Mouse (Mus musculus) monocyte, adult 5-6 weeks (primary cell): Measurements from ENCODE around the gene Fmo5. TPM values are rescaled to one million over a fixed set of nuclear protein-coding genes. Genes with fewer than 3 reads are reported as not detected.

Source experiments
- ATAC-seq: fragments of 153-309, 156-312 bp; replicated peaks from 2 replicates; pipeline ENCODE4 v1.8.0; 2017; ENCODE audit warnings: mild to moderate bottlenecking; ENCODE audit not compliant: low TSS enrichment, insufficient number of reproducible peaks, severe bottlenecking, poor library complexity, low FRiP score
- total RNA-seq: library from RNA; stranded (forward); fragments of 200-1000, 200-491, 200-594 nt; gene quantifications from 3 replicates; pipeline ENCODE4 v1.2.3, GENCODE M21; 2017

Fmo5 gene
- total RNA-seq, 1 experiment from 2014 or later = 10.1 TPM

DNA sequence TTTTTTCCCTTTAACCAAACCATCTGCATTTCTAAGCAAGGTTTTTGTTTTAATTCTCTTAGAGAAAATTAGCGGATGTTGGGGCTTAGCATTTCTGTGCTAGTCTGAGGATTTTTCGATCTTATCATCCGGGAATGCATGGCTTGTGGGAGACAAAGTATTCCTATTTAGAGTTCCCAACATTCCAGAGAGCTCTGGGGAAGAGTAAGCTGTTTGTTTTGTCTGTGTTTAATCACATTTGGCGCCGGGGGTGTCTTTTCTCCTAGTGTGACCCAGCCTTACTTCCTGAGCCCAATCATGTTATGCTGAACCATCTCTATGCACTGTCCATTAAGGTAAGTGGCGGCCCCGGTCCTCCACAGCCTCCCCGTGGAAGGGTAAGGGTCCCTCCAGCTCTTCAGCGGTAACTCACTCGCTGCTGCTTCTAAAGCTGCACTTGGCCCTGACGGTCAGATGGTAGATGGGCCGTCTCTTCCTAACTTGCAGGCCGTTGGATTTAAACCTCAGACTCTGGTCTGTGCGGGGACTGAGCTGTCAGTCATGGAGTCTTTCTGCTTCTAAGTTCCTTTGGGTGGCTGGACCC is 38.6 kb downstream of the Fmo5 start:
- no peak for ATAC-seq

DNA sequence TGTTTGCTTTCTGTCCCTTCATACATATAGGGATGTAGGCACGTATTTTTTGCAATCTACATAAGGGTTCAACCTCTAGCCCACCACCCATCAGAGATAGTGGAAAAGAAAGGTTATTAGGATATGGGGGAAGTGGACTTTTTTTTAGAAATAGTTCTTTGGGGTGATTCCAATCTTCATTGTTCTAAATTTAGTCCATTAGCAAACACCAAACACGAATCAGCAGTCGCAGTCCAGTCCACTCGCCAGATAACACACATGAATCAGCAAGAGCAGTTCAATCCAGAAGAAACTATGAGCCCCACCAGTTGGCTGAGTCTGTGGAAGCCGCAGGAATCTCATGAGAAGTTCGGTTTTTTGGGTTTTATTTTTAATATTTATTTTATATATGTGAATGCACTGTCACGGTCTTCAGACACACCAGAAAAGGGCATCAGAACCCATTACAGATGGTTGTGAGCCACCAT is 46.1 kb downstream of the Fmo5 start, which contains the start of gene Gm17651:
TSS of gene Gm17651 (minus strand) at position 51 of the 467 bp plus-strand sequence.
- ATAC-seq = no peak

DNA sequence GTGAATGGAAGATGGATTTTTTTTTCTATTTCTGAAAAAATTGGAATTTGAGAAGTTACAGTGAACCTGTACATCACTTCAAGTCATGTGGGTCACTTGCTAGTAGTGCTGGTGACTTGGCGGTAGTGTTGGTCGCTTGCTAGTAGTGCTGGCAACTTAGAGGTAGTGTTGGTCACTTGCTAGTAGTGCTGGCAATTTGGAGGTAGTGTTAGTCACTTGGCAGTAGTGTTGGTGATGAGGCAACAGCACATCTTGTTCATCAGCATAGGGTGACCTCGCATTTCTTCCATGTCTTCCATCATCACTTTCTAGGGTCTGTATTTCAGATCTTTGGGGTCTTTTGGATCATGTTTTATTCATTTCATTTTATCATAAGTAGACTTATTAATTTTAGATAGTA is 47.5 kb downstream of the Fmo5 start:
- no peak for ATAC-seq

DNA sequence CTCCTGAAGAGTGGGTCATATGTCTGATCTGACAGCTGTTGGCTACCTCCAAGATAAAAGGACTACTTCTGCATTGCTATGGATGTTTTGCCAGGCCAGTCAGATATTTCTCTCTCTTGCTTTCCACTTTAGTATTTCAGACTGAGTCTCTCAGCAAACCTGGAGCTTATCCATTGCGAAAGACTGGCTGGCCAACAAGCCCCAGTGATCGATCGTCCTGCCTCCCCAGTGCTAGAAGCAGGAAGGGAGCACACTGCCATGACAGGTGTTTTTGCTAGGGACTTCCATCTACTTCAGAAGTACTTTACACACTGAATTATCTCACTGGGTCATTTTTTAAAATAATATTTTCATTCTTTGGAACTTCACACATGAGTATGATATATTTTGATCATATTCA is 49.8 kb downstream of the Fmo5 start:
- ATAC-seq = no peak

DNA sequence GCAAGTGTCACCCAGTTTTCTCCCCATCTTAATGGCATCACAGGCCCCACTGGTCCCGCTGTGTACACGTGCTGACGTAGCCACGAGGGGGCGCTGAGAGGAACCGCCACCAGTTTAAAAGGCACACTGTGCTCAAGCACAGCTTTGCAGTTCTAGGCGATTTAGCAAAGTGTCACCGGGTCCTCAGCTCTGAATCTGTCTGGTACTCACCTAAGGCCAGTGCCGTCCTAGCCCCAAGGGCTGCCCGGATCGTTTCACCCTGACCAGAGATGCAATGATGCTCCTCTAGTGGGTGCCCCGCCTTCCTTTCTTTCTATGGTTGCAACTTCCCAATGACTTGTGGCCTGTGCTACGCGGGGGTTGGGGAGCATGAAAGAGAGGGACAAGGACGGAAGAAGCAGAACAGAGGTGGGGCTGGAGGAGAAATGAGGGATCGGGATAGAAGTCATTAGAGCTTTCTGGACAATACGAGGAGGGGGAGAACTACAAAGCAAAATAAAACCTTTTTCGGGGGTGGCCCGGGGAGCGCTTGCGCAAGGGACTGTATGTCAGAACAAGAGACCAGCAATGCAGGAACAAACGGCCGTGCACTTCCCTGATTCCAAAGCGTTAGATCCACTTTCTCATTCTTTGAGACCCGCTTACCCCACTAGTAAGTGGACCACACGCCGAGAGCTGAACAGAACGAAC is 52.2 kb downstream of the Fmo5 start:
- peak; percentile 80 for ATAC-seq

DNA sequence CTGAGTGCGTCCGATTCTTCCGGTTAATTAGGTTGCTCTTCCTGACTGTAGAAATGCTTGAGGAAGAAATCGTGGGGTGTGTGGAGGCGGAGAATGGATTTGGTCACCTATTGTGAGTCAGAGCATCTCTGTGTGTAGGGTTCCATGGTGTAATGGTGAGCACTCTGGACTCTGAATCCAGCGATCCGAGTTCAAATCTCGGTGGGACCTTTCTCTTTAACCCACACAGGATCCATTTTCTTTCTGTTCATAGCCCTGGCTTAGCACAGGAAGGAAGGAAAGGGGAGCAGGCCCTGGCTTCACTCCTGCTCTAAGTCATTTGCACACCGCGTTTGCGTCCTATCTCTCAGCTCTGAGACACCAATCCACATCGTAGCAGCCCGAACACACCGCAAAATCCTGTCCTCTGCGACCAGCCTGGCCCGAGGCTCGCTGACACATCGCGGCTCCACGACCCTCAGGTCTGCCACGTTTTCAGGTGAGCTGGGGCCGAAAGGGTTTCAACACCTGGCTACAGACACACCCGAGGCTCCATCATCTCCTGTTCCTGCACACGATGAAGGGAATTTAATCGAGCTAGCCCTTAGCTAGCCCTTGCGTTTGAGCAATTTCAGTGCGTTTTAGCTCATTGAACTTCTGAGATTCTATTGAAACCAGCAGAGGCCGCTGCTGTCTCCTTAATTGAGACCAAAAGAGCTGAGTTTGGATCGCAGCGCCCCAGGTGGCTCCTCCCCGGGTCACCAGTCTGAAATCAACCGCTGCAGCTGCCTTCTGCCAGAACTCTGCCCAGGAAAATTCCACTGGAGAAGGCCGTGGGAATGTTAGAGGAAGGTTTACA is 52.9 kb downstream of the Fmo5 start:
- ATAC-seq = peak; percentile 72

DNA sequence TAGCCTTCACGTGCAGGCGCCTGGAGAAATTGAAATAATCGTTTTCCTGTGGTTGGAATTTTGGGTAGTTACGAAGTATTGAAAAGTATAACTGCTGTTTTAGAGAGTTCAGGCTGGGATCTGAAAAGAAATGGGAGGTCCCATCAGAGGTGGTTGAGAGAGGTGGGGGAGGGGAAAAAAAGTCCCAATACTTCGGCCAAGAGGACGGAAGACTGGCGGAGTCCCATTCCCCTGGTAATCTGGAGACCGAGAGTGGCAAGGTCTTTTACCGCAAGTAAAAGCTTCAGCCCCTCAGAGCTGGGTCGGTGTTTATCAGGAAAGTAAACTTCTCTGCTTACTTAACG is 53.5 kb downstream of the Fmo5 start:
- no peak for ATAC-seq

DNA sequence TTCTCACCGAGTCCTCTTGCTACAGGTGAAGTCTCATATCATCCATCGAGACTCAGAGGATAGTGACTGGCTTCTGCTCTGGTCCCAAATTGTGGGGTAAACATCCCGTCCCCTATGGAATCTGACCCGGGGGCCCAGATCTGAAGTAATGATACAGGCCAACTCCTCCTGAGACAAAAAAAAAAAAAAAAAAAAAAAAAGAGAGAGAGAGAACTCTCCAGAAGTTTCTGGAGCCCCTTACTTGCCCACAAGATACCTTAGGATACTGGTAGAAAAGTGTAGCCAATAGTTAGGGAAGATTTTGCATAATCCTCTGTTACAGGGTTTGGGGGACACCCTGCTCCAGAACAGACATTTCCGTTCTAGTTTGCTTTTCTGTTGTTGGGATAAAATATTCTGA is 54.0 kb downstream of the Fmo5 start:
- no peak for ATAC-seq

DNA sequence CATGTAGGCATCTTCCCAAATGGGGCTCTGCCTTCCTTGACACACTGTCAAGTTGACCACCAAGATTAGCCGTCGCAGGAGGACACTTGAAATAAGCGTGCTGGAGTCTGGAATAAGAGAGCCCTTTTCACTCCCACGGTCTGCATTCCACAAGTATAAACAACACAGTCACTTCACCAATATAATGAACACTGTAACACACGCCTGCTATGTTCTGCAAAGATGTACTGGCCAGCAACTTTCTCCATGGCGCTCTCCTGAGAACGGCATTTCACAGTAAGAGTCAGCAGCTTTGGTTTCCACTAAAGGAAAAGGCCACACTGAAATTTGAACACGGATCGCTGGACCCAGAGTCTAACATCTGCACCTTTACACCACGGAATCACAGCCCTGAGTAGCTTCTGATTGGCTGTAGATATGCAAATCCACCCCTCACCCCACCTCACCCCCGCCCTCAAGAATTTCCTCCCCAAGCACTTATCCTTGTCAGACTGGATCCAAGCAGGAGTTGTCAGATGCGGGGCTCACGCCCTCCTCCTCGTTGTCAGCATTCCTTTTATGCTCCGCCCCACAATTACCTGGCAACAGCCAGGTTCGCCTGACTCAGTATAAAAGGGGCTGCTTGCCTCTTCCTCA is 55.1 kb downstream of the Fmo5 start:
- ATAC-seq = no peak

DNA sequence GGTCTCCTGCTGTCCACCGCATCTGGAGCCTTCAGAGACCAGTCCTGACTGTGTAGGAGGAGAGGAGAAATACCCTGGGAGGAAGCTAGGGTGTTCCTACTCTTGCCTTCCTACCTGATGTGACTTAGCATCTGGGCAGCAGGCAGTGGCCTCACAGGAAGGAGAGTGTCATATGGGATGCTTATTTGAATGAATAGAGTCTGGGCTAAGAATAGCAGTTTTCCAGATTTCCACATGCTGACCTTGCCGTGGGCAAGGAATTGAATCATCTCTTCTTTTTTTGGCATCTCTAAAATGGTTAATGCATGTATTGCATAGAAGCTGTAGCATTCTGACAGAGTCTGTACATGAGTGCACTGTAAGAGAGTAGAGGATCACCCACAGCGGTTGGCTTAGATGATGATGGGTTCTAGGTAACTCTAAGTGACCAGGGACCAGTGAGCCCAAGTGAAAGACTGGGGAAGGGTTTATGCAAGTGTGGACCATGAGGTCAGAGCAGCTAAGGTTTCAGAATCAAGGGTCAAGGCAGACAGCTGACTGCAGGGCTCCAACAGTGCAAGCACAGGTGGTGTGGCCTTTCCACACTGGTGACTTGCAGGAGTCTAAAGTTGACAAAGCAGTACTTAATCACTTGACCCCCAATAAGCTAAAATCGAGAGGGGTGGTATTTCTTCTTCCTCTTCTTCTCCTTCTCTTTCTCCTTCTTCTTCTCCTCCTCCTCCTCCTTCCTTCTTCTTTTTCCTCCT is 57.9 kb downstream of the Fmo5 start:
- ATAC-seq = no peak

DNA sequence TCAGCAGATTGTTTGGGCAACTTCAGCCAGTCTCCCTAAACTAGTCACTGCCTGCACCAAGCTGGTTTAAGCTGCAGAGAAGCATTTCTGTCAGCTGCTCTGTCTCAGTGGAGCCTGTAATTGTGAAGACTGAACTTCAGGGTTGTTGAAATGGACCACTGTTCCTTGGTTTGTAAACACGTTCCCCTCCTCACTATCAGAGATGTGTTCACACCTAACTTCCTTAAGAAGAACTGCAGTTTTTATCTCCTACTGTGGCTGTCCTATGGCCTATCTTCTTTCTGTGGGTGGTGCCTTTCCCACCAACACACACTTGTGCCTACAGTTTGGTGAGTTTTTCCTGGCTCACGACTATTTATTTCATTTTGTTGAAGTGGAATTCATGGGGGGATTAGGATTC is 60.7 kb downstream of the Fmo5 start:
- ATAC-seq = no peak

DNA sequence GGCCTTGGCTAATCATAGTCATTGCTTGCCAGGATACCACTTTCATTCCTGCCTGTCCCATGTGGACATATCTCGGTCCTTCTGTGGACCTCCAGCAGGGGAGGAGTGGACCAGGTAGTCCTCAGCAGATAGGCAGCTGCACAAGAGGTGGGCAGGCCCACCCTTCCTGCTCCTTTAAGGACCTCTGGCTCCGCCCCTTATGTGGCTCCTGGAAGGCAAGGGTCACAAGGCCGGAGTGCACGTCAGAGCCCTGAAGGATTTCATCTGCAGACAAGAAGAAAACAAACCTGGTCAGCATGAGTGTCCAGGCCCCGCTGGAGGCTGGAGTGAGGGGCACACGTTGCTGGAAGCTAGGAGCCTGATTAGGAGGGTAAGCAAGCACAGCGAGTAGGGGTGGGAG is 62.0 kb downstream of the Fmo5 start:
- ATAC-seq = no peak

DNA sequence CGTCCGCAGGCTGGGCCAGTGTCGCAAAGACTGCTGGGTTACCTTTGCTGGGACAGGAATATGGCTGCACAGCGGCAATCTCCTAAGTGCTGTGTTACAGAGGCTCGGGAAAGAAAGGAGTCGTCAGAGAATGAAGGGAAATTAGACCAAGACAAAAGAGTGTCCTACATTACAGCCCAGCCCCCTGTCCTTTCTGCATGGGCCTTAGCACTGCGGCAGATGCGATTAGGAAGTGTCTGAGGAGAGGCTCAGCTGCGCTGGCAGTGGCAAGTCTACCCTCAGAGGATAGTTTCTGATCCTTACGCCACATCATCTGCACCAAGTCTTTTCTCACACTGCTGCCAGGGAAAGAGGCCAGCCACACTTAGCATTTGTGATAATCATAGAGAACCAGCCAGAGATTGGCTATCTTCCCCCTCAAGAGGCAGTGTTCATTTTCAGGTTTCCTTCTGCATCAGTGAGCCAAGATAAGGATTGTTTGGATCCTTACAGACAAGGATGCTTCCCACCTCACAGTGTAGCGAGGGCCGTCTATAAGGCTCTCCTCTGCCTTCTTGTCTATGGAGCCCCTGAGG is 62.9 kb downstream of the Fmo5 start:
- ATAC-seq = no peak

DNA sequence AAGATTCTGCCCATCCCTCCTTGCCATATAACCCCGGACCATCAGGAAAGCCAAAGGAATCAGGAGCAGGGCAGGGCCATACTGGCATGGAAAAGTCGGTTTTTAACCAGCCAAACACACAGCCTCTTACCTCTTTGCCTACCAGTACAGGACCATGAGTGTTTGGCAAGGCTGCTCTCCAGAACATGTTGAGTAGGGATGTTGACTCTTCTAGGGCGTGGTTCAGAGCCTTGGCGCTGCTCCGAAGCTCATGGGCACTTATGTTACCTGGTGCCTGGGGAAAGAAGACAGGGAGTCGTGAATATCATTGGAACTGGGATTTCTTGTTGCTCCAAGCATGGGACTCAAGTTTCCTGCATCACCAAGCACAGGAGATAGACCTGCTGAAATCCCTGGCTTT is 65.2 kb downstream of the Fmo5 start:
- no peak for ATAC-seq

DNA sequence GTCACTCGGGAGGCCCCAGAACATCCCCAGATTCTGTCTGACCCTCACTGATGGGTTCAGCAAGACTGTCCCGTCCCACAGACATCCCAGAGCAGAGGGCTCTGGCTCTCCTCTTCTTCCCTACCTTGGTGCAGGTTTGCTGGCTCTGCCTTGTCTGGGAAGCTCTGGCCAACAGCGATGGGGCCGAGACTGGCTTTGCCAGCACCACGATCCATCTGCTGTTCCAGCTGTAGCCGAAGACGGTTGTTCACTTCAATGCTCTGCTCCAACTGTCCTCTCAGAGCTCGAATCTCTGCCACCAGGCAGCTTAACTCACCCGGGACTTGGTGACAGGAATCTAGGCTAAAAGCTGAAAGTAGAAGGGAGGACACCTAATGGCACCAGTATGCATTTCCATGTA is 68.3 kb downstream of the Fmo5 start:
- ATAC-seq = no peak

DNA sequence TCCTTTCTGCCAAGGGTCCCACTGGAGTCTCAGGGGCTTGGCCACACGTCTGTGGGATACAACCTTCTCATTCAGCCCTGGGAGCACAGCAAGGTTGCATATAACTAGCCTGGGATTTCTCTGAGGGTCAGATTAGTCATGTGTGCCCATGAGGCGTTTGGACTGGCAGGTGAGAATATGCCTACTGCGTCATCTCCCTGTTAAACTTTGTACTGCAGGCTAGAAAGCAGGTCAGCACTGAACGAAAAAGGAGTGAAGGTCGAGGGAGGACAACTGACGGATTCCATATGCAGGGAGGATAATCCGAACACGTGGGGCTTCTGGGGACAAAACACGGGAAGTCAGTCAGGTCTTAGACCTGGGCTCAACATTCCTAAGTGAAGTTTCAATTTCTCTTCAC is 68.7 kb downstream of the Fmo5 start:
- ATAC-seq = no peak

DNA sequence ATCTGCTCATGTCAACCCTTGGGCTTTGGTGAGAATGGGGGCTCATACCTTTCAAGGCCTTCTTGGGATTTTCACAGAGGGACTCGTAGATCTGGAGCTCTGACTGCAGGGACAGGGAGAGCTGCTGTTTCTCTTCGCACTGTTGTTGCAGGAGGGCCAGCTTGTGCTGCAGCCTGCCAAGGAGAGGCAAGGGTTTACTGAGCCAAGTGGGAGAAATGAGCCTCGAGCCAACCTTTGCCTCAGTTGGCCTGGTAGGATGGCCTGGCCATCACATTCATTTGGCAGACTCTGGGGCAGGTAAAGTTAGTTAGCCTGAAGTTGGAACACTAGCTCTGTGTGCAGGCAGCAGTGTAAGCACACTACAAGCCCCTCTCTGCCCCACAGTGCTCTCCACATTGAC is 70.5 kb downstream of the Fmo5 start:
- ATAC-seq = no peak

DNA sequence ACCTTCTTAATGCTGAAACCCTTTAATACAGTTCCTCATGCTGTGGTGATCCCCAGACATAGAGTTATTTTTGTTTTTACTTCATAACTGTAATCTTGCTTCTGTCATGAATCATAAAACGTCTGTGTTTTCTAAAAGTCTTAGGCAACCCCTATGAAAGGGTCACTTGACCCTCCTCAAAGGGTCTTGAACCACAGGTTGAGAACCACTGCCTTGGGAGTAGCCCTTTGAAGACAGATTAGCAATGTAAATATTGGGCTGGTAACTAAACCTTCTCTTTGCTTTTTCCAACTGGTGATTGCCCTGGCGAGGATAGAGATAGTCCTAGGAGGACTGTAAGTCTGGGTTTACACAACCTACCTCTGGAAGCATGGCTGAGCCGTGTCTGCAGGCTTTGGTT is 72.6 kb downstream of the Fmo5 start:
- ATAC-seq = no peak
